Mouse (Mus musculus) layer of hippocampus, adult 8-10 months (tissue): ENCODE measurements at regions not wholly inside any gene's neighbourhood (a gene's known extent, or its start where the extent isn't known, plus 50 kb on each side); places are given as distances from the start of the nearest gene placed in this dataset.

Experiments used
- DNase-seq, 2 experiments: peaks; one replicate each; pipeline ENCODE4 v3.0.0; 2022; ENCODE audit warnings: low spot score in 2 of 2

- DNase-seq, result no peak
Measured at GRCm38 (mm10) chr3:80255304-80255703, 371.0 kb downstream of the Fam198b start.

- no peak for DNase-seq
Measured at GRCm38 (mm10) chr3:80256383-80256782, 372.1 kb downstream of the Fam198b start.

- no peak for DNase-seq
Measured at GRCm38 (mm10) chr3:80263095-80263494, 378.8 kb downstream of the Fam198b start.

DNA sequence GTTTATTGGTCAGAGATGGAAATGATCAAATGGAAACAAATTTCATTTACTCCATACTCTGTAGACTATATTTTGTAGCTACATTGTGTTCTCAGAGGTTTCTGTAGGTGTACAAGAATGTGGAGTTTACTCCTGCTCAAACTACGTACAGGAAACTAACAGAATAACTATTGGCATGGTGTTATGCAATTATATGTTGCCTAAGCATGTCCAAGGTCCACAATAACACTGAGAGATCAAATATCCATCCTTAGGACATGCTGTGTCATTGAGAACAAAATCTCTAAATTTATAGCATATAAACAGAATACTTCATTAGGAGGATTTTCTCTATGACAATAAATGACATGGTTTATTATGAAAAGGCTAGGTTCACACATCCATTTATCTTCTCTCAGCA, 400.3 kb downstream of the Fam198b start:
- no peak for DNase-seq

- DNase-seq, result no peak
Measured at GRCm38 (mm10) chr3:80285246-80285645, 400.9 kb downstream of the Fam198b start.

DNA sequence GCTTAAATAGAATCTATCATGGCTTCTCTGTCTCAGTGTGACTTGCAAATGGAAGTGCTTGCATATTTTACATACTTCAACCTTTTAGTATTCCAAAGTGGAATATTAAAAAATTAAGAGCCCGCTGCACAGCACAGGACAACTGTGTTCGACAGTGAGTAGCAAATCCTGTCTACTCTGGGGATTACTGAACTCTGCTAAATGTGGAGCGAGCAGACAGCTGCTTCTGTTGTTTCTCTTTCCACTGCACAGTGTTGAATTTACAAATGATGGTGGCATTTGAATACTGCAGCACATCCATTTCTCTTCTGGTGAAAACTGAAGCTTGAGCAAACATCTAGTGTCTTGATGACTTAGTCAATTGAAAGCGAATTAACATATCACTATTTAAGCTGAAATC, 409.2 kb downstream of the Fam198b start:
- no peak for DNase-seq

DNA sequence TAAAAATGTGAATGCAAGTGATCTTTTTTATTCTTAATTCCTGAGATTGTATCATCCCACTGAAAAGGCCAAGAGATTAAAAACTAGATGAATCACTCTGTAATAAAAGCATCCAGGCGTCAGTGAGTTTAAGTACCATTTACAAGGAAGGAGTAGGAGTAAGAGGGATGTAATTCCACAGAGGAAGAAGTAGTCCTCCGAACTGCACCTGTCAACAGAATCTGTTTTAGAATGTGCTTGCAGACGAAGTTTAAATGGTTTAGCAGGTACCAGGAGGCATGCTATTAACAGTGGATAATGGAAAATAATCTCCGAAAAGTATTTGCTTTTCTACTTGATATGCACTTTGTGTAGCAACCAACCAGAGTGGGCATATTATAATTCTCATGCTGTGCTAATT, 423.3 kb downstream of the Fam198b start:
- DNase-seq, result no peak

GRCm38 (mm10) chr3:80309931-80310330, 425.6 kb downstream of the Fam198b start:
- no peak for DNase-seq

DNA sequence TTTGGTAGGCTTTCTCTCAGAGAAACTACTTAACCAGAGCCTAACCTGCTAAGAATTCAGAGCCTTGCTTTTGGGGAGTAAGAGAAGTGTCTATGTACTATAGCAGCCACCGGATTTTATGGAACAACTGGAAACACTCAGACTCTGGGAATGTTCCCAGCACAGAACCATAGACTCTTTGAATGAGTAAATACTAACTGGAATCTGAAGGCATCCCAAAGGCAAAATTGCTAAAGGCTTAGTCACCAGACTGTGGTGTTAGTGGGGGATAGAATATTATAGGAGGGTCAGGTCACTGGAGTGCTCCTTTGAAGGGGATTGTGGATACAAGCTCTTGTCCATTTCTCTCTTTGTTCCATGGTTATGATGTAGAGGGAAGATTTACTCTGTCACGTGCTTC, 427.4 kb downstream of the Fam198b start:
- DNase-seq, result no peak

DNA sequence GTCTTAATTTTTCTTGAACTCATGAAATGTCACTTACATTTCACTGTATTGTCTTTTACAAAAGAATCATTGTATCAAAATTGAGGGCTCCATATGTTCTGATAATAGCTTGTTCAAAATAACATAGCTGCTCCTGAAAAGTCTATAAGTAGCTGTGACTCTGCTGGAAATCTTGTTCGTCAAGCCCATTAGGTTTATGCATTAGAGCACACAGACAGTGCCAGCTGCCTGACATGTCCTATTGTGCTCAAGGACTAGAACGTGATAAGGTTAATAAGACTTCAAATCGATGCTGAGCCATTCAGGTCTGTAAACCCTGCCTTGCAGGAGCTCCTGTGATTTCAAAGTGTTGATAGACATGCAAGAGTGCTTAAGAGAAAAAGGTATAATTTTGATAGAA, 438.0 kb downstream of the Fam198b start:
- no peak for DNase-seq

GRCm38 (mm10) chr3:80324726-80325125, 440.4 kb downstream of the Fam198b start:
- DNase-seq, result no peak

DNA sequence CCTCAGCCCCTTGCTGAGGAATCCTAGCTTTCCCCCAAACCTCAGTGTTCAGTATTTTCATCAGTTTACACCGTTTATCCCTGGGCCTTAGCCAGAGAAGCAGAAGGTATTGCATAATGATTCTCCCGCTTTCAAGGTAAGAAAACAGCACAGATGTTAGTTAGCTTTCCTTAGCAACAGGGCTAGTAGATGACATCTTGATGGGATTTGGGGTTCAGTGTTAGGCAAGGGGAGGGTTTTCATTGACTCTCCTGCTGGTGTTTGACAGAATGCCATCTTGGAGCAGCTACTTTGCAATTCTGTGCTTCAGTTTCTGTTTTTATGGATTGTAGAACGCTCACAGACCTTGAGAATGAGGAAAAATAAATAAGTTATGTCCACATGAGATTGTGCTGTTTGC, 447.4 kb downstream of the Fam198b start:
- DNase-seq, result no peak

GRCm38 (mm10) chr3:80334446-80334893, 450.1 kb downstream of the Fam198b start:
- DNase-seq, result peak; percentile 18 to 25

DNA sequence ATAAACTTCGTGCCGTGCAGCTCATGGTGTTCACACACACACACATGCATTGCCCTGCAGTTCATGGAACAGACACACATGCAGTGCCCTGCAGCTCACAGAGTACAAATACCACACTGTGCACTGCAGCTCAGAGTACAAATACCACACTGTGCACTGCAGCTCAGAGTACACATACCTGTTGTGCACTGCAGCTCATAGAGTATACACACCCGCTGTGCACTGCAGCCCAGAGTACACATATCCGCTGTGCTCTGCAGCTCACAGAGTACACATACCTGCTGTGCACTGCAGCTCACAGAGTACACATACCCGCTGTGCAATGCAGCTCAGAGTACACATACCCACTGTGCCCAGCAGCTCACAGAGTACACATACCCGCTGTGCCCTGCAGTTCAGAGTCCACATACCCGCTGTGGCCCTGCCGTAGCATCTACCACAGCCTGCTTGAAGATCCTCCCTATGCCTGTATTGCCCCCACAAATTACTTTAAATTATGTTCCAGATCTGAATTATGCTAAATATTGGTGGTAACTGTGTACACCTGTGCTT, 451.9 kb downstream of the Fam198b start:
- no peak for DNase-seq

DNA sequence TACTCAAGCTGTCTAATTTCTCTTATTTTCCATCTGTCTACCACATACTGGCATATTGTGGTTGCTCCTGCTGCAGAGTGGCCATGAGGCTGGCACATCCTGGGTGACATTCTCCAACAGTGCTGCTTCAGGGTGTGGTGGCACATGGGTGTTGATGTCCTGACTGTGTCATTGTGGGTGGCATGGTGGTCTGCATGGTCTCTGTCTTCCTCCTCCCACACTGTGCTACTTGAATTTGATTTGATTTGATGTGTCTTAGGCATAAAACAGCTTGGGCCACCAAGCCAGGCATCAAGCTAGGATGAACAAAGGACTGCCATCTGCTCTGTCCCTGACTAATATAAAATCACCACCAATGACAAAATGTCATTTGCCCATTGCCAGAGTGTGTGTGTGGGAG, 434.7 kb downstream of the Gria2 start:
- DNase-seq, result peak in 1 of 2 experiments; percentile 12

GRCm38 (mm10) chr3:80369214-80369941, 433.3 kb downstream of the Gria2 start:
- DNase-seq, result no peak

- no peak for DNase-seq
Measured at GRCm38 (mm10) chr3:80372436-80372835, 430.2 kb downstream of the Gria2 start.

DNA sequence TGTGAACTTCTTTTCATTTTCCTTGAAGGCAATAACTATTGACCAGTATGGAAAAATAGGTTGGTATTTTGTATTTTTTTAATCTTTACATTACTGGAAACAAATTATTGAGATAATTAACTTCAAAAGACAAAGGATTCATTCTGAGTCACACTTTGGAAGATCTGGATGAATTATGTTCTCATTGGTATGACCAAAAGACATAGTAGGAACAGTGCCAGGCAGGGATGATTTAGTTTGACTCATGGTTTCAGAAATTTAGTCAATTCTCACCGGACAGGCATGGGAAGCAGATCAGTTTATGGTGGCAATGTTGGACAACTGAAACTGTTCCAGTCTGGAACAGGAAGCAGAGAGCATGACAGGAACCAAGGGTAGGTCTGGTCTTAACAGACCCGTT, 416.6 kb downstream of the Gria2 start:
- no peak for DNase-seq

DNA sequence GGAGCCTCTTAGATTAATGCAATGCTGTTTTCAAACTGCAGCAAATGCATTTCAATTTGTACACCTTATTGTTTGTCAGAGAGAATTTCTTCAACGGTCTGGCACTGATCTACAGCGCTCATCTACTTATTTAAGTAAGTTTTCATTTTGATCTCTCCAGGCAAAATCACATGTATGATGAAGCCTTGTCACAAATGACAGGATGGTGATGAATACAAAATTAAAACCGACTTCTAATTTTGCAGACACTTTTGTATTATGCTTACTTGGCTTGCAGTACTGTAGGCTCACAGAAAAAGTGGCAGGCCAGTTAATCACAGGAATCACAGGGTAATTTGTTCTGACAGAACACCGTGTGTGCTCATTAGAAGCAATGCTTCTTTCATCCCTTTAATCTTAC, 406.4 kb downstream of the Gria2 start:
- DNase-seq, result no peak

GRCm38 (mm10) chr3:80420453-80420852, 382.2 kb downstream of the Gria2 start:
- DNase-seq, result no peak

DNA sequence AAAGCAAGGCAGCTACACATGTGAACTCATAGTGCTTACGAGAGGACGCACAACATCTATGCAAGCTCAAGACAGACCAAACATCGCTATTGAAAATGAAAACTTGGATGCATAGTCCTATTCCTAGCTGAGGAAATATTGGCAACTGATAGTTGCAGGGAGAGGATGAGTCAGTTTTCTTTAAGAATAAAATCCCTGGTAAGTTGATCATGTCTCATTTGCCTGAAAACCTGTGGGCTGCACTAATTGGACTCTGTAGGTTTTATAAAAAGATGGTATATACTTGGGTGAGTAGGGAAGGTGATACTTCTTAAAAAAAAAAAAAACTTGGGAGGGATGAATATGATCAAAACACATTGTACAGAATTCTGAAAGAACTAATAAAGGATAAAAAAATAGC, 381.2 kb downstream of the Gria2 start:
- no peak for DNase-seq

DNA sequence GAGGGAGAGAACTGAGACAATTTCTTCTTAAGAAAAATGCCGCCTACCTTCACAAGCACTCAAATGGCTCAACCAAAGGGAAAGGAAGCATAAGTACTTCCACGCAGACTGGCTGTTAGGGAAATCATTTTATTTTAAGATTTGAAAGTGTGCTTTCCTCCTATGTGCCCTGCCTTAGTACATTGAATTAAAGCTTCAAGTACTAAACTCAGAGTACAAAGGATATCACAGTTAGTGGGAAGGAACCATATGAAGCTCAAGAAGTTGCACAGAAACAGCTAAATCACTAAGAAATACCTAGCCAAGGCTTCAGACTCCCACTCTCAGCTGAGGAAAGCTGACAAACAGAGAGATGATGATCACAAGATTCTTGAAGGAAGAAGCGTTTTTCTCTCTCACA, 380.5 kb downstream of the Gria2 start:
- DNase-seq, result peak in 1 of 2 experiments; percentile 11

- DNase-seq, result no peak
Measured at GRCm38 (mm10) chr3:80422646-80423045, 380.0 kb downstream of the Gria2 start.
